Mouse (Mus musculus): Measurements from ENCODE around the gene Hhatl. TPM values are rescaled to one million over a fixed set of nuclear protein-coding genes. Genes with fewer than 3 reads are reported as not detected.

Gene Hhatl
- total and polyA plus RNA-seq, 3 experiments = 96.3 to 201 (median 111) TPM

DNA sequence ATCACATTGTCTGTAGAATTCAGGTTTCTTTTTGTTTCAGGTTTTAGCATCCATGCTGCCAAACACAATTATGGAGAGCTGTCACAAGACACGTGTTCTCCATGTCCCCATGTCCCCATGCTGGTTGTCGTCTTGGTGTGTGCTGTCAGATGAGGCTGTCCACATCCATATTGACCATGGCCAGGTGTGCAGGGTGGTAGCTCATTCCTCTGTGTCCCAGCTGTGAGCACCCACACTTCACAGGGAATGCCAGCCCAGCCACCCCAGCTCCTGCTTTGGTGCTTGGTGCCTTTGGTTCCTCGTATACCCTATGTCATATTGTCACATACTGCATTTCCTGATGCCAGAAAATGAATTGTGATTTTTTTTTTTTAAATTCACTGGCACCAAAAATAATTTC lies 37.7 kb downstream of the Hhatl start:
- no peak for DNase-seq
- 86% methylated on average over 3 of the region's 3 CpGs for WGBS
- Histone ChIP-seq H3K4me3 (no peak overlapping the region), H3K79me2 (replicated peaks; ENCODE audit: control insufficient read depth, insufficient read depth, low read length) (no peaks in the 10 kb centered on the region), H3K9ac (ENCODE audit: low read depth, low read length) (no peak overlapping the region), H3K27ac (no peak overlapping the region), H3K4me1 (ENCODE audit: control insufficient read depth, insufficient read depth, low read length) (peaks cover 3% of the 10 kb centered on the region; the same call in 1 of the 2 replicates), H3K27me3 (ENCODE audit: control insufficient read depth, insufficient read depth, low read length) (no peaks in the 10 kb centered on the region), H3K36me3 (ENCODE audit: control insufficient read depth, insufficient read depth, low read length) (peaks cover 11% of the 10 kb centered on the region)
- TF ChIP-seq CTCF (IDR thresholded peaks at IDR 0.05) (no peak), EP300 (IDR thresholded peaks at IDR 0.05; ENCODE audit: insufficient read depth, low read depth, low read length) (no peak), POLR2A (IDR thresholded peaks at IDR 0.05; ENCODE audit: insufficient read depth, low read depth, low read length) (no peak)
- intact Hi-C loops (cut with DNase I) = loop anchor here (5.0 kb wide), 1 partner anchor 68 kb away; no protein-coding TSS in a partner anchor

DNA sequence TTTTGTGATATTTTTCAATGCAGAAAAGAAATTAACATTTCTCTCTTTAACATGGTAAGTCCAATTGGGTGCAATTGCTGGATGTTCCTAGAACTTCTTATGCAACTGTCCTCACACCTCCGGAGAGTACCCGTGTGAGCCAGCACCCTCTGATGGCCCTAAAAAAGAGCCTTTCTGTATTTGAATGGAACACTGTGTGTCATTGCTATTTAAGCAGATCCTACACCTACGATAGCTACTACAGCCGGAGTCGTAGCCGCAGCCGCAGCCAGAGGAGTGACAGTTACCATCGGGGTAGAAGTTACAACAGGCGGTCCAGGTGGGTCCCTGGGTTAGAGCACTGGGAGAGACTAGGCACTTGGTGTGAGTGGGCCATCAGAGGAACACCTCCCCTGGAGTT lies 39.5 kb downstream of the Hhatl start:
- WGBS = 95% methylated on average over 9 of the region's 9 CpGs

DNA sequence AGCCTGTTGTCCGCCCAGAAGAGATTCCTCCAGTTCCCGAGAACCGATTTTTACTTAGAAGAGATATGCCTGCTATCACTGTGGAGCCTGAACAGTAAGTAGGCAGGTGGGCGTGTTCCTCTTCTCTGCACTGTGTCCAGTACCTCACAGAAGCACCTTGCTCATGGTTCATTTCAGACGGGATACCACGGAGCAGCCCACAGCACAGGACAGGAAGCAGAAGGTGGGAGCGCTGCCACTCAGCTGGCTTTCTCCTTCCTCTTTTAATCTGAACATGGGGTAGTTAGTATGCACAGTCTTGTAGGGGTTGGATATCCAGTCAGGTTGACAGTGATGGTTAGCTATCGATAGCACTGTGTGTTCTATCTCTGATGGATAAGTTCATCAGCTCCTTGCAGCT lies 48.3 kb downstream of the Hhatl start:
- Histone ChIP-seq H3K9ac (ENCODE audit: low read depth, low read length) (no peak overlapping the region), H3K27me3 (ENCODE audit: control insufficient read depth, insufficient read depth, low read length) (no peaks in the 10 kb centered on the region), H3K36me3 (ENCODE audit: control insufficient read depth, insufficient read depth, low read length) (peaks cover 8% of the 10 kb centered on the region), H3K79me2 (replicated peaks; ENCODE audit: control insufficient read depth, insufficient read depth, low read length) (no peaks in the 10 kb centered on the region), H3K4me1 (ENCODE audit: control insufficient read depth, insufficient read depth, low read length) (no peaks in the 10 kb centered on the region), H3K4me3 (no peak overlapping the region), H3K27ac (no peak overlapping the region)
- DNase-seq = no peak
- TF ChIP-seq CTCF (IDR thresholded peaks at IDR 0.05) = no peak
- TF ChIP-seq EP300 (IDR thresholded peaks at IDR 0.05; ENCODE audit: insufficient read depth, low read depth, low read length) = no peak
- no peak for TF ChIP-seq POLR2A (IDR thresholded peaks at IDR 0.05; ENCODE audit: insufficient read depth, low read depth, low read length)
- intact Hi-C loops (cut with DNase I) = no loop called here
- WGBS = 81% methylated on average over 8 of the region's 8 CpGs

More for the DNA sequence above, 39.5 kb downstream of the Hhatl start:
- Histone ChIP-seq H3K9ac (ENCODE audit: low read depth, low read length) (no peak overlapping the region), H3K27ac (no peak overlapping the region), H3K4me1 (ENCODE audit: control insufficient read depth, insufficient read depth, low read length) (peaks cover 1% of the 10 kb centered on the region; the same call in 1 of the 2 replicates), H3K27me3 (ENCODE audit: control insufficient read depth, insufficient read depth, low read length) (no peaks in the 10 kb centered on the region), H3K4me3 (no peak overlapping the region), H3K79me2 (replicated peaks; ENCODE audit: control insufficient read depth, insufficient read depth, low read length) (no peaks in the 10 kb centered on the region), H3K36me3 (ENCODE audit: control insufficient read depth, insufficient read depth, low read length) (peaks cover 11% of the 10 kb centered on the region)
- intact Hi-C loops (cut with DNase I) = no loop called here
- no peak for TF ChIP-seq CTCF (IDR thresholded peaks at IDR 0.05)
- no peak for TF ChIP-seq POLR2A (IDR thresholded peaks at IDR 0.05; ENCODE audit: insufficient read depth, low read depth, low read length)
- no peak for TF ChIP-seq EP300 (IDR thresholded peaks at IDR 0.05; ENCODE audit: insufficient read depth, low read depth, low read length)
- no peak for DNase-seq

DNA sequence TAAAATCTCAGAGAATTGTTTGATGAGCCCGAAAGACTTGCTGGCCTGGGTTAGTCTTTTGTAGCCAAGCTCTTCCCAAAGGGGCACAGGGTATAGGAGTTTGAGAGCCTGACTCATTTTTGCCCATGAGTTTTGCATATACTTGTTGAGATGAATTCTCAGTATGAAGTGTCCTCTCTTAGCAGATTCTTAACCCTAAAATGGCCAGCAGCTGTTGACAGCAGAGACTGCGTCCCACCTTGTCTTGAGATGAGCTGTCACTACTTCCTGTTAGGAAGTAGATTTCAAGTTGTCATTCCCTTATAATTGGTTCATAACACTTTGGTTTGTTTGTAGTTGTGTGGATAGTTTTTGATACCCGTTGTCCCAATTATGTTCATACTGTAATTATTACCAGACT lies 51.1 kb downstream of the Hhatl start:
- no peak overlapping the region for H3K27ac ChIP-seq
- 81% methylated on average over 3 of the region's 3 CpGs for WGBS
- H3K4me3 ChIP-seq = no peak overlapping the region
- TF ChIP-seq EP300 (IDR thresholded peaks at IDR 0.05; ENCODE audit: insufficient read depth, low read depth, low read length) = no peak
- no peak for TF ChIP-seq POLR2A (IDR thresholded peaks at IDR 0.05; ENCODE audit: insufficient read depth, low read depth, low read length)
- no peak for TF ChIP-seq CTCF (IDR thresholded peaks at IDR 0.05)
- H3K36me3 ChIP-seq (ENCODE audit: control insufficient read depth, insufficient read depth, low read length) = peaks cover 8% of the 10 kb centered on the region
- DNase-seq = no peak
- intact Hi-C loops (cut with DNase I) = no loop called here
- H3K9ac ChIP-seq (ENCODE audit: low read depth, low read length) = no peak overlapping the region
- H3K4me1 ChIP-seq (ENCODE audit: control insufficient read depth, insufficient read depth, low read length) = no peaks in the 10 kb centered on the region
- H3K79me2 ChIP-seq (replicated peaks; ENCODE audit: control insufficient read depth, insufficient read depth, low read length) = no peaks in the 10 kb centered on the region
- H3K27me3 ChIP-seq (ENCODE audit: control insufficient read depth, insufficient read depth, low read length) = no peaks in the 10 kb centered on the region

DNA sequence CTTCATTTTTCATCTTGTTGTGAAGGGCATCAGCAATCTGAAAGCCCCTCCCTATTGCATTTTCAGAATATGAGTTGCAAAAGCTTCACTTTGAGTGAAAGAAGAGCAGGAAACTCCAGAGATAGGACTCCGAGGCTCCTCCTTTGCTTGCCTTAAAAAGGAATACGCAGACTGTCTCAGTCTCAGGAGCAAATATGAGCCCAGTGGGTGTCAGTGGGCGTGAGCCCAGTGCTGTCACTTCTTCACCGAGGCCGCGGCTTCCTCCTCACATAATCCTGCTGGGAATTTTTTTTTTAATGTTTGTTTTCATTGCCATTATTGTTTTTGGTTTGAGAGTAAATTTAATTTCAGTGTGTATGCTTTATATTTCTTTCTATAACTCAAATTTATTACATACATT lies 51.8 kb downstream of the Hhatl start:
- no peak for TF ChIP-seq POLR2A (IDR thresholded peaks at IDR 0.05; ENCODE audit: insufficient read depth, low read depth, low read length)
- no peak for TF ChIP-seq EP300 (IDR thresholded peaks at IDR 0.05; ENCODE audit: insufficient read depth, low read depth, low read length)
- TF ChIP-seq CTCF (IDR thresholded peaks at IDR 0.05) = no peak
- Histone ChIP-seq H3K36me3 (ENCODE audit: control insufficient read depth, insufficient read depth, low read length) (peaks cover 8% of the 10 kb centered on the region), H3K4me3 (no peak overlapping the region)

More for the DNA sequence above, 51.8 kb downstream of the Hhatl start:
- Histone ChIP-seq H3K27ac (no peak overlapping the region), H3K27me3 (ENCODE audit: control insufficient read depth, insufficient read depth, low read length) (no peaks in the 10 kb centered on the region), H3K9ac (ENCODE audit: low read depth, low read length) (no peak overlapping the region), H3K4me1 (ENCODE audit: control insufficient read depth, insufficient read depth, low read length) (no peaks in the 10 kb centered on the region), H3K79me2 (replicated peaks; ENCODE audit: control insufficient read depth, insufficient read depth, low read length) (no peaks in the 10 kb centered on the region)
- WGBS = 66% methylated on average over 6 of the region's 6 CpGs
- DNase-seq = no peak
- intact Hi-C loops (cut with DNase I) = no loop called here

Other genes with a start within 250 kb of the Hhatl start
- gene Lyzl4, start 150.4 kb downstream of the Hhatl start, total RNA-seq (2021) = not detected
- 0.12 and 0.88 TPM in 2 replicates for gene Lyzl4, start 150.4 kb downstream of the Hhatl start, polyA plus RNA-seq (2012; rRNA removed)
- gene Vipr1, start 149.8 kb downstream of the Hhatl start, total RNA-seq (2021) = 1 to 10 TPM; 1.2 to 1.4 TPM
- gene Vipr1, start 149.8 kb downstream of the Hhatl start, polyA plus RNA-seq (2012; rRNA removed) = 0.41 and 0.45 TPM in 2 replicates
- gene Sec22c, start 87.0 kb downstream of the Hhatl start, total RNA-seq (2021) = 1 to 10 TPM; 3.9 to 5.0 TPM
- gene Sec22c, start 87.0 kb downstream of the Hhatl start, polyA plus RNA-seq (2012; rRNA removed) = 6.7 and 9.5 TPM in 2 replicates
- 100 to 1,000 TPM; 125 to 138 TPM for gene Ss18l2, start 82.2 kb downstream of the Hhatl start, total RNA-seq (2021)
- 103 and 154 TPM in 2 replicates for gene Ss18l2, start 82.2 kb downstream of the Hhatl start, polyA plus RNA-seq (2012; rRNA removed)
- gene Nktr, start 73.3 kb downstream of the Hhatl start, total RNA-seq (2021) = 10 to 100 TPM; 28.7 to 33.1 TPM
- 23.1 and 39.2 TPM in 2 replicates for gene Nktr, start 73.3 kb downstream of the Hhatl start, polyA plus RNA-seq (2012; rRNA removed)
- gene Zfp651, start 33.2 kb downstream of the Hhatl start, total RNA-seq (2021) = 100 to 1,000 TPM; 117 to 130 TPM
- gene Zfp651, start 33.2 kb downstream of the Hhatl start, polyA plus RNA-seq (2012; rRNA removed) = 67.7 and 84.2 TPM in 2 replicates
- gene Klhl40, start 14.9 kb downstream of the Hhatl start, total RNA-seq (2021) = 10 to 100 TPM; 12.3 to 17.4 TPM
- 11.0 and 13.1 TPM in 2 replicates for gene Klhl40, start 14.9 kb downstream of the Hhatl start, polyA plus RNA-seq (2012; rRNA removed)
- not detected for gene Ccdc13, start 47.0 kb upstream of the Hhatl start, total RNA-seq (2021)
- gene Ccdc13, start 47.0 kb upstream of the Hhatl start, polyA plus RNA-seq (2012; rRNA removed) = 0.32 and 0.49 TPM in 2 replicates
- gene Higd1a, start 65.9 kb upstream of the Hhatl start, total RNA-seq (2021) = 100 to 1,000 TPM; 198 to 199 TPM
- 71.7 and 106 TPM in 2 replicates for gene Higd1a, start 65.9 kb upstream of the Hhatl start, polyA plus RNA-seq (2012; rRNA removed)
- gene Ackr2, start 105.8 kb upstream of the Hhatl start, total RNA-seq (2021) = 1 to 10 TPM in 1 of 2 experiments, under 1 TPM in 1; 0.84 to 2.4 TPM
- gene Ackr2, start 105.8 kb upstream of the Hhatl start, polyA plus RNA-seq (2012; rRNA removed) = 3.1 and 3.5 TPM in 2 replicates
- not detected for gene Cyp8b1, start 123.8 kb upstream of the Hhatl start, total RNA-seq (2021)
- 0.06 and 0.15 TPM in 2 replicates for gene Cyp8b1, start 123.8 kb upstream of the Hhatl start, polyA plus RNA-seq (2012; rRNA removed)
- gene Fam198a, start 158.5 kb upstream of the Hhatl start, total RNA-seq (2021) = under 1 TPM; 0.42 to 0.96 TPM
- gene Fam198a, start 158.5 kb upstream of the Hhatl start, polyA plus RNA-seq (2012; rRNA removed) = 1.5 and 2.2 TPM in 2 replicates
- 10 to 100 TPM; 14.0 to 15.3 TPM for gene Pomgnt2, start 204.6 kb upstream of the Hhatl start, total RNA-seq (2021)
- 21.0 and 21.4 TPM in 2 replicates for gene Pomgnt2, start 204.6 kb upstream of the Hhatl start, polyA plus RNA-seq (2012; rRNA removed)